Mouse (Mus musculus): ENCODE results near the gene Scgb2b20. TPM values are rescaled to one million over a fixed set of nuclear protein-coding genes. Genes with fewer than 3 reads are reported as not detected.

Gene Scgb2b20
- total RNA-seq (2023), result not detected

DNA sequence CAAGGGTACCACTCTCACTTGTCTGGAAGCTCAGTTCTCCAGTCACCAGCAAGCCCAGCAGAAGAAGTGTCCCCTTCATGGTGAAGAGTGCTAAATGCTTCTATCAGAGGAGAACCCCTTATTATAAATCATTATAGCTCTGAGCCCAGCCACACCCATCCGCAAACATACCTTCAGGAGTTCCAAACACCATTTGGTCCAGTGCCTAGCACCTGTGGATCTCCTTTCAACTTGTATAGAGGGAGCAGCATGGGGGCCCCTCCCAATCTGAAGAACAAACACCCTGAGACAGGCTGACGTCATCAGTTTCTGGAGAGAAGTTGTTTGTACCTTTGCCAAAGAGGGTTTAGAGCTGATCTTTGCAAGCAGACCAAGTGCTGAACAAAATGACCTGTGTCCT lies at the start of gene Scgb2b20:
Gene Scgb2b20 (minus strand): TSS at position 101 of the 400 bp plus-strand sequence.

DNA sequence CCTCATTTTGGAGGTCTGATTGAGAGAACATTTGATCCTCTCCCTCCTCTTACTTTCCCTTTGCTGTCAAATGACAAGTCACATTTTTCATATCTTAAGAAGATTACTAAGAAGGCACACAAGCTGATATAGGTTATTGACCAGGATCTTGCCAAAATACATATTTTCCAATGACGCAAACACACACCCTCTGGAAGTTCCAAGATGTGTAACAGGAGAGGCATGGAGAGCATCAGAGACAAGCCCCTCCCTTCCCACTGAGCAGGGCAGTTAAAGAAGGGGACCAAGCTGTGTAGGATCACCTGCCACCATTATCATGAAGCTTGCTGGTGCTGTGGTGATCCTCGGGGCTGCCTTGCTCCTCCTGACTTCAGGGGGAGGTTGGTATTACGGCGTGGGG lies 6.8 kb upstream of the Scgb2b20 start, which contains the start of gene Scgb1b20:
Gene Scgb1b20 (plus strand): TSS at position 301 of the 400 bp plus-strand sequence.

Other genes with a start within 250 kb of the Scgb2b20 start
- not detected for gene Scgb2b18, start 192.5 kb downstream of the Scgb2b20 start, total RNA-seq (2023)
- gene Scgb1b18, start 180.8 kb downstream of the Scgb2b20 start, total RNA-seq (2023), result not detected
- gene Scgb2b19, start 86.0 kb downstream of the Scgb2b20 start, total RNA-seq (2023), result not detected
- not detected for gene Scgb1b19, start 79.0 kb downstream of the Scgb2b20 start, total RNA-seq (2023)
- gene Scgb1b20, start 6.9 kb upstream of the Scgb2b20 start, total RNA-seq (2023), result not detected
- gene Scgb2b21, start 154.1 kb upstream of the Scgb2b20 start, total RNA-seq (2023), result not detected

All from CD8-positive naive resting alpha-beta T cell, adult 57 days (primary cell).